Mouse (Mus musculus) kidney, adult 2 months (tissue): ENCODE data around the gene Gm49380.

Experiments used
- CTCF ChIP-seq: fragments of 200-500 bp; conservative IDR thresholded peaks from 2 replicates; pipeline ENCODE4 v1.5.1; 2011; ENCODE audit warnings: low read depth, mild to moderate bottlenecking, control low read depth, low read length, moderate library complexity, mixed read lengths; ENCODE audit not compliant: insufficient read depth, insufficient read length
- POLR2A ChIP-seq: fragments of 200-500 bp; IDR thresholded peaks from one replicate; pipeline ENCODE4 v1.6.1; 2011; ENCODE audit warnings: low read depth, low read length, control low read depth

DNA sequence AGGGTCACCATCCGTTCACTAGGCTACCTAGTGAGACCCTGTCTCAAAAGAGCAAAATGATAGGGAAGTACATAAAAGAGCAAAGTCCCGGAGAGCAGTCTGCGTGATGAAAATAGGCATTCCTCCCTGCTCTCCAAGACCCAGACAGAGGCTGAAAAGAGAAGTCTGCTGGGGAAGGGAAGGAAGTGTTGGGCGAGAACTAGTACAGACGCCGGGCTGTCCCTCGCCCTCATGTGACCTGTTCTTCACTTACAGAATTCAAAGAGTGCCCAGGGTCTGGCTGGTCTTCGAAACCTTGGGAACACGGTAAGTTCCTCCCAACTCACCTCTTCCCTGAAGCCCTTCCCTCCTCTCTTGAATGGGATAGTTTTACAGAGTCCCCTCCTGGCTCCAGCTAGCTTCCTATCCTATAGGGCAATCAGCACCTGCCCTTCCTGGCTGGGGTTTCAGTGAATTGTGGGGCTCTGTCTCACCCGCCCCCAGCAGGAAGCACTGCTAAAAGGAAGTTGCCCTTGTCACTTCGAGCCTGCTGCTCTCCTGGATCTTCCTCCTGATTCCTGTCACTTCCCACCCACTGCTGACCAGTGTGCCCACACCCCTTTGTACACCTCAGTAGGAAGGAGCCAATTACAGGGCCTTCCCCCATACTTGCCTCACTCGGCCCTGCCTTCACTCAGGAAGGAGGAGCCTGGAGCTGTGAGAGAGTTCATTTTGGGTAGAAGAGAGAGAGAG lies 24.3 kb downstream of the Gm49380 start:
- TF ChIP-seq CTCF (no peak), POLR2A (no peak)
